ENCODE assay signal across 11 mouse cellular contexts in the genomic region with DNA sequence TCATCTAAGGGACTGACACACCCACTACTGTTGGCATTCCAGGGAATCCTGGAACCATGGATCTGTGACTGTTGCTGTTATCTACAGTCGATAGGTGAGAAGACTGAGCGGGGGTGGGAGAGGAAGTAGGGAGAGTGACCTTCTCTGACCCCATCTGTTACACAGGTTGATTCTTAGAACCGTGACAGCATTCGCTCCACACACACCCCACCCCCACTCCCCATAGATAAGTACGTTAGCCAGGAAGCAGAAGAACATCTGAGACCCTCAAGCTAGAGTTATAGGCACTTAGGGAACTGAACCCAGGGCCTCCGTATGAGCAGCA. TPM values are rescaled to one million over a fixed set of nuclear protein-coding genes. Genes with fewer than 3 reads are reported as not detected.
DNase-seq lines count a peak whose midpoint lies in the region; ATAC-seq and TF ChIP-seq lines count a peak whose summit lies in the region.
"Had no signal": no experiment of that assay in that cellular context is flagged by ENCODE, and none has a peak within 500 bp of the region (broad histone marks: within the 10 kb centered on the region; RNA-seq: fewer than 3 reads in every experiment).

No protein-coding gene starts in this region.

- no peak for ATAC-seq in liver, embryonic 11.5 days (replicated peaks; ENCODE audit: low FRiP score)
- ATAC-seq in embryonic facial prominence, embryonic 15.5 days (ENCODE audit: insufficient number of reproducible peaks, low FRiP score, low TSS enrichment, low read depth), result no peak
- no peak for ATAC-seq in forebrain, embryonic 14.5 days
- ATAC-seq: inflammation-experienced regulatory T-cells, adult 6 months had no signal

- no peak for TF ChIP-seq CTCF in liver, adult 2 months (IDR thresholded peaks at IDR 0.05; ENCODE audit: low read depth, low read length)

- no peaks in the 10 kb centered on the region for H3K36me3 ChIP-seq in heart, embryonic 10.5 days
- H3K36me3 ChIP-seq in liver, adult 2 months (ENCODE audit: control insufficient read depth, insufficient read depth, low read length), result no peaks in the 10 kb centered on the region
- H3K36me3 ChIP-seq in liver, embryonic 11.5 days (ENCODE audit: control insufficient read depth, insufficient read depth, low read length), result no peaks in the 10 kb centered on the region
- no peaks in the 10 kb centered on the region for H3K36me3 ChIP-seq in embryonic facial prominence, embryonic 15.5 days
- no peaks in the 10 kb centered on the region for H3K36me3 ChIP-seq in splenic B cell, adult 2 months (ENCODE audit: control insufficient read depth, insufficient read depth, low read length, poor library complexity, severe bottlenecking)
- H3K36me3 ChIP-seq in forebrain, embryonic 14.5 days (ENCODE audit: control insufficient read depth, insufficient read depth, low read length), result no peaks in the 10 kb centered on the region
- H3K36me3 ChIP-seq: midbrain, embryonic 10.5 days had no signal

- H3K79me2 ChIP-seq in liver, adult 2 months (ENCODE audit: control insufficient read depth, insufficient read depth, low read length), result no peaks in the 10 kb centered on the region

- peaks cover 73% of the 10 kb centered on the region for H3K4me1 ChIP-seq in heart, embryonic 10.5 days
- peaks cover 11% of the 10 kb centered on the region for H3K4me1 ChIP-seq in liver, adult 2 months (ENCODE audit: control insufficient read depth, insufficient read depth, low read length)
- peaks cover 47% of the 10 kb centered on the region for H3K4me1 ChIP-seq in liver, embryonic 11.5 days (replicated peaks; ENCODE audit: control insufficient read depth, insufficient read depth, low read length)
- H3K4me1 ChIP-seq in embryonic facial prominence, embryonic 15.5 days, result peaks cover 72% of the 10 kb centered on the region
- H3K4me1 ChIP-seq in forebrain, embryonic 14.5 days (ENCODE audit: control insufficient read depth, insufficient read depth, low read length), result peaks cover 6% of the 10 kb centered on the region; the same call in 1 of the 2 replicates

- no peak for TF ChIP-seq POLR2A in liver, adult 2 months (IDR thresholded peaks at IDR 0.05; ENCODE audit: extremely low read depth, insufficient read depth, low read length)

- DNase-seq in heart, embryonic 10.5 days (ENCODE audit: low spot score), result no peak
- no peak for DNase-seq in heart, adult 11 months
- DNase-seq in liver, adult 2 months (ENCODE audit: extremely low read depth, low read depth, low spot score), result peak; percentile 31
- no peak for DNase-seq in liver, embryonic 11.5 days (ENCODE audit: low spot score)
- peak; percentile 56 for DNase-seq in splenic B cell, adult 2 months (ENCODE audit: low read depth, low spot score)
- DNase-seq in forebrain, embryonic 14.5 days (ENCODE audit: low spot score), result no peak
- DNase-seq in kidney, postnatal 25 days, result no peak
- DNase-seq: cerebellum, adult 11 months had no signal

- H3K4me2 ChIP-seq in liver, embryonic 11.5 days, result no peak overlapping the region
- no peak overlapping the region for H3K4me2 ChIP-seq in embryonic facial prominence, embryonic 15.5 days (replicated peaks)
- H3K4me2 ChIP-seq in forebrain, embryonic 14.5 days (ENCODE audit: low read length), result no peak overlapping the region

- H3K27me3 ChIP-seq in heart, embryonic 10.5 days (ENCODE audit: insufficient read depth, poor library complexity, severe bottlenecking), result no peaks in the 10 kb centered on the region
- H3K27me3 ChIP-seq in liver, adult 2 months (ENCODE audit: control insufficient read depth, insufficient read depth, low read length), result no peaks in the 10 kb centered on the region
- H3K27me3 ChIP-seq in liver, embryonic 11.5 days (replicated peaks; ENCODE audit: control insufficient read depth, insufficient read depth, low read length), result no peaks in the 10 kb centered on the region
- H3K27me3 ChIP-seq in embryonic facial prominence, embryonic 15.5 days, result no peaks in the 10 kb centered on the region
- no peaks in the 10 kb centered on the region for H3K27me3 ChIP-seq in splenic B cell, adult 2 months (ENCODE audit: control insufficient read depth, insufficient read depth, low read length, poor library complexity, severe bottlenecking)
- H3K27me3 ChIP-seq in forebrain, embryonic 14.5 days (replicated peaks; ENCODE audit: control insufficient read depth, insufficient read depth, low read length), result no peaks in the 10 kb centered on the region

- H3K4me3 ChIP-seq in heart, embryonic 10.5 days, result no peak overlapping the region
- no peak overlapping the region for H3K4me3 ChIP-seq in liver, adult 2 months (ENCODE audit: insufficient read depth, low read depth, low read length)
- H3K4me3 ChIP-seq in liver, embryonic 11.5 days (ENCODE audit: low read depth, low read length), result no peak overlapping the region
- no peak overlapping the region for H3K4me3 ChIP-seq in embryonic facial prominence, embryonic 15.5 days (replicated peaks)
- H3K4me3 ChIP-seq in forebrain, embryonic 14.5 days (ENCODE audit: low read depth, low read length), result no peak overlapping the region
- H3K4me3 ChIP-seq: midbrain, embryonic 10.5 days had no signal

- H3K9ac ChIP-seq in liver, adult 2 months (ENCODE audit: low read depth, low read length), result no peak overlapping the region
- no peak overlapping the region for H3K9ac ChIP-seq in liver, embryonic 11.5 days (ENCODE audit: low read depth, low read length)
- H3K9ac ChIP-seq in embryonic facial prominence, embryonic 15.5 days, result no peak overlapping the region
- H3K9ac ChIP-seq in forebrain, embryonic 14.5 days (ENCODE audit: low read length), result no peak overlapping the region

- no peaks in the 10 kb centered on the region for H3K9me3 ChIP-seq in heart, embryonic 10.5 days
- no peaks in the 10 kb centered on the region for H3K9me3 ChIP-seq in liver, embryonic 11.5 days (ENCODE audit: control insufficient read depth, low read length)
- no peaks in the 10 kb centered on the region for H3K9me3 ChIP-seq in embryonic facial prominence, embryonic 15.5 days (replicated peaks)
- H3K9me3 ChIP-seq in forebrain, embryonic 14.5 days (replicated peaks; ENCODE audit: control insufficient read depth, low read length), result no peaks in the 10 kb centered on the region
- H3K9me3 ChIP-seq: midbrain, embryonic 10.5 days had no signal

- 3% methylated on average over 6 of the region's 6 CpGs for WGBS in heart, embryonic 10.5 days
- WGBS in liver, adult 2 months, result 25% methylated on average over 6 of the region's 6 CpGs
- 9% methylated on average over 6 of the region's 6 CpGs for WGBS in liver, embryonic 11.5 days
- 26% methylated on average over 6 of the region's 6 CpGs for WGBS in embryonic facial prominence, embryonic 15.5 days
- WGBS in forebrain, embryonic 14.5 days, result 68% methylated on average over 6 of the region's 6 CpGs

- peak overlapping the region; percentile 83 for H3K27ac ChIP-seq in heart, embryonic 10.5 days
- no peak overlapping the region for H3K27ac ChIP-seq in liver, adult 2 months (replicated peaks; ENCODE audit: insufficient read depth, low read depth, low read length)
- H3K27ac ChIP-seq in liver, embryonic 11.5 days (ENCODE audit: low read depth, low read length), result no peak overlapping the region
- peak overlapping the region; percentile 85 for H3K27ac ChIP-seq in embryonic facial prominence, embryonic 15.5 days (replicated peaks)
- H3K27ac ChIP-seq in forebrain, embryonic 14.5 days (ENCODE audit: low read depth, low read length), result no peak overlapping the region
- H3K27ac ChIP-seq: midbrain, embryonic 10.5 days had no signal

RNA-seq across cellular contexts. Expression of gene Ggta1, which starts 46.3 kb away (rescaled TPM):
- 30.4 and 51.3 TPM in 2 replicates for polyA plus RNA-seq in heart, embryonic 10.5 days (2016; fragmentation: Nextera tagmentation; extraction: Ambion mirVana)
- 3.5 and 3.8 TPM in 2 replicates for total RNA-seq in liver, adult 2 months (2014; rRNA removed)
- 0.70 and 1.3 TPM in 2 replicates for polyA plus RNA-seq in liver, adult 2 months (2012; rRNA removed)
- polyA plus RNA-seq in liver, embryonic 11.5 days (2014; fragmentation: Nextera tagmentation; extraction: Ambion mirVana), result 18.6 and 19.5 TPM in 2 replicates
- polyA plus RNA-seq in embryonic facial prominence, embryonic 15.5 days (2015; fragmentation: Nextera tagmentation; extraction: Ambion mirVana), result 33.5 and 38.3 TPM in 2 replicates
- polyA plus RNA-seq in forebrain, embryonic 14.5 days (2014; fragmentation: Nextera tagmentation; extraction: Ambion mirVana), result 5.0 and 6.1 TPM in 2 replicates

RNA-seq across cellular contexts. Expression of gene Dab2ip, which starts 48.8 kb away (rescaled TPM):
- 47.6 and 49.0 TPM in 2 replicates for polyA plus RNA-seq in heart, embryonic 10.5 days (2016; fragmentation: Nextera tagmentation; extraction: Ambion mirVana)
- total RNA-seq in liver, adult 2 months (2014; rRNA removed), result 4.1 and 5.4 TPM in 2 replicates
- polyA plus RNA-seq in liver, adult 2 months (2012; rRNA removed), result 8.4 and 8.6 TPM in 2 replicates
- polyA plus RNA-seq in liver, embryonic 11.5 days (2014; fragmentation: Nextera tagmentation; extraction: Ambion mirVana), result 16.2 and 20.0 TPM in 2 replicates
- 67.9 and 72.0 TPM in 2 replicates for polyA plus RNA-seq in embryonic facial prominence, embryonic 15.5 days (2015; fragmentation: Nextera tagmentation; extraction: Ambion mirVana)
- 29.7 and 37.9 TPM in 2 replicates for polyA plus RNA-seq in forebrain, embryonic 14.5 days (2014; fragmentation: Nextera tagmentation; extraction: Ambion mirVana)

Comparison
In these comparisons a context has a peak if more than half of its experiments do, and no peak if none do; other contexts are left out.
1. DNase-seq: peak in liver, adult 2 months (single experiment) and splenic B cell, adult 2 months (single experiment); none in heart, embryonic 10.5 days (single experiment), heart, adult 11 months (single experiment), liver, embryonic 11.5 days (single experiment), forebrain, embryonic 14.5 days (single experiment) and kidney, postnatal 25 days (0 of 2).
2. H3K27ac ChIP-seq: peak in heart, embryonic 10.5 days (single experiment) and embryonic facial prominence, embryonic 15.5 days (single experiment); none in liver, adult 2 months (single experiment), liver, embryonic 11.5 days (single experiment) and forebrain, embryonic 14.5 days (single experiment).